Mouse (Mus musculus) frontal cortex, adult 2 months (tissue): ENCODE measurements around the gene Chrm3. TPM values are rescaled to one million over a fixed set of nuclear protein-coding genes. Genes with fewer than 3 reads are reported as not detected.

Experiments used
- DNase-seq, 2 experiments: peaks; one replicate each; pipeline ENCODE4 v3.0.0; 2022; ENCODE audit warnings: low spot score in 1 of 2; ENCODE audit errors: extremely low spot score in 1 of 2
- polyA plus RNA-seq: library from polyadenylated mRNA; depleted of rRNA; stranded (reverse); fragments of >200 nt; gene quantifications from 2 replicates; pipeline ENCODE4 v1.2.3, GENCODE M21; 2012

The Chrm3 gene
- polyA plus RNA-seq, 1 experiment: 24.1 TPM

- DNase-seq: no peak
These were observed 456.2 kb downstream of the Chrm3 start for GRCm38 (mm10) chr13:9904455-9904854.

GRCm38 (mm10) chr13:9900653-9901385 is 459.8 kb downstream of the Chrm3 start:
- DNase-seq: no peak

- no peak for DNase-seq
These were observed 461.8 kb downstream of the Chrm3 start for GRCm38 (mm10) chr13:9898664-9899369.

- DNase-seq: no peak
These were observed 463.4 kb downstream of the Chrm3 start for GRCm38 (mm10) chr13:9897231-9897630.

GRCm38 (mm10) chr13:9895045-9895625 is 465.5 kb downstream of the Chrm3 start:
- DNase-seq: no peak

- DNase-seq: no peak
These were observed 469.6 kb downstream of the Chrm3 start for GRCm38 (mm10) chr13:9891088-9891487.

GRCm38 (mm10) chr13:9890460-9890859 is 470.2 kb downstream of the Chrm3 start:
- no peak for DNase-seq

GRCm38 (mm10) chr13:9889954-9890353 is 470.7 kb downstream of the Chrm3 start:
- no peak for DNase-seq

GRCm38 (mm10) chr13:9888284-9888683 is 472.4 kb downstream of the Chrm3 start:
- DNase-seq: no peak

- DNase-seq: no peak
These were observed 473.4 kb downstream of the Chrm3 start for GRCm38 (mm10) chr13:9887261-9887660.

- no peak for DNase-seq
These were observed 474.0 kb downstream of the Chrm3 start for GRCm38 (mm10) chr13:9886465-9887135.

- peak; percentile 67 to 87 for DNase-seq
These were observed 478.0 kb downstream of the Chrm3 start for GRCm38 (mm10) chr13:9882362-9883282.

GRCm38 (mm10) chr13:9881930-9882329 is 478.7 kb downstream of the Chrm3 start:
- DNase-seq: no peak

GRCm38 (mm10) chr13:9880401-9880800 is 480.2 kb downstream of the Chrm3 start:
- no peak for DNase-seq

- no peak for DNase-seq
These were observed 482.0 kb downstream of the Chrm3 start for GRCm38 (mm10) chr13:9878596-9879010.

- no peak for DNase-seq
These were observed 487.3 kb downstream of the Chrm3 start for GRCm38 (mm10) chr13:9873377-9873776.

GRCm38 (mm10) chr13:9866161-9866560 is 494.5 kb downstream of the Chrm3 start:
- no peak for DNase-seq

GRCm38 (mm10) chr13:9847515-9847914 is 513.1 kb downstream of the Chrm3 start:
- no peak for DNase-seq

GRCm38 (mm10) chr13:9846543-9847434 is 513.9 kb downstream of the Chrm3 start:
- DNase-seq: peak; percentile 14 to 79
